Mouse (Mus musculus) subcutaneous adipose tissue, adult 2 months (tissue): ENCODE measurements around the gene Car3. TPM values are rescaled to one million over a fixed set of nuclear protein-coding genes. Genes with fewer than 3 reads are reported as not detected.

Experiments used
- polyA plus RNA-seq: library from polyadenylated mRNA; depleted of rRNA; stranded (reverse); fragments of >200 nt; gene quantifications from 2 replicates; pipeline ENCODE4 v1.2.3, GENCODE M21; 2012; ENCODE audit warnings: low replicate concordance; rRNA removed

The Car3 gene
- polyA plus RNA-seq: 5,562 and 24,034 TPM in 2 replicates

DNA sequence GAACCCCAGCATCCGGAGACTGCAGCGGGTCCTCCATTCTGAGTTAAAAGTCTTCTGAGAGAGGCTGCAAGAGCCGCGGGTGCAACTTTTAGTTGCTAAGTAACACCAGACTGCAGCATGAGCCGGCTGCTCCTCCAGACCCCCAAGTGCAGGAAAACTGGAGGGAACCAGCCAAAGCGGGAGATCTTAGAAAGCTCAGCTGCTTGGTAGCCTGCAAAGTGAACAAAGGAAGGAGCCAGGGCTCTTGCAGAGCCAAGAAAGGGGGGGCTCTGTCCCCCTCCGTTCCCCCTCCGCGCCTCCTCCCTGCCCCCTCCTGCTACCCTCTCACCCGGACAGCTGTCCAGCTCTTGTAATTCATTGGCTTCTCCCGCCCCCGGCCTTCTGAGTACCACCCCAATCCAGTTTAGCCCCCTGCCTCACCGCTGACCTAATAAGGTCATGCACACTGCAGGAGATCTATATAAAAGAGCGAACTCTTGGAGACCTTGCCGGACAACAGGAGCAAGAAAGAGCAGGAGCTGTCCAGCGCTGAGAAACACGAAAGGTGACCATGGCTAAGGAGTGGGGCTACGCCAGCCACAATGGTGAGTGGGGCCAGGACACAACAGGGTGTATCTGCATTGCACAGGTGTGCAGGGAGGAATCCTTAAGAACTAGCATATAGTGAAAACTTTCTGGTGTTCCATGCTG is at the start of gene Car3:
Gene Car3, plus strand, starts transcription at position 491 of the 690 bp plus-strand sequence.

GRCm38 (mm10) chr3:14886102-14887098 is 23.1 kb downstream of the Car3 start, which contains the start of gene Car2:
TSS of gene Car2 (plus strand) at chr3:14886273.

Other genes with a start within 250 kb of the Car3 start
- 8.7 and 12.7 TPM in 2 replicates for gene Car13, start 221.8 kb upstream of the Car3 start, polyA plus RNA-seq
- gene Car1, start 55.1 kb upstream of the Car3 start, polyA plus RNA-seq: 0.90 and 3.3 TPM in 2 replicates
- gene Car2, start 22.8 kb downstream of the Car3 start, polyA plus RNA-seq: 11.0 and 122 TPM in 2 replicates